Mouse (Mus musculus) adrenal gland, postnatal 10 days (tissue): ENCODE measurements at regions not wholly inside any gene's neighbourhood (a gene's known extent, or its start where the extent isn't known, plus 50 kb on each side); places are given as distances from the start of the nearest gene placed in this dataset.
A peak's percentile ranks its signal among the peaks of the same experiment; 100 is the strongest.

Experiments used
- DNase-seq: peaks from one replicate; pipeline ENCODE4 v3.0.0; 2021; ENCODE audit warnings: mixed read lengths

DNA sequence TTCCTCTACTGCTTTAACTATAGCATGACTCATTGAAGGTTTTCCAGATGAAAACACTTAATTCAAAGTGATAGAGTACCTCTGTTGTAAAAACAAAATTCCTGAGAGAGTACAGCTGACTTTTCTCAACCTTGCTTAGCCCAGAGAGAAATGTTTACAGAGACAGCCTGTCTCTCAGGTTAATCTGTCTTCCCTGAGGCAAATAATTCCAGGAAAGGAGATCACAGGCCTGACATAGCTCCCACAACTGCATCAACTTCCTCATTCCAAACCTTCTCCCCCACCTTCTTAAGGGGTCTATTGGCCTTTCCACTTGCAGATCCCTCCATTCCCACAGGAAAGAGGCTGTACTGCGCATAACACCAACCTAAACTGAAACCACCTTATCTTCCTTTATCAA is 586.1 kb upstream of the Impad1 start:
- DNase-seq = no peak

DNA sequence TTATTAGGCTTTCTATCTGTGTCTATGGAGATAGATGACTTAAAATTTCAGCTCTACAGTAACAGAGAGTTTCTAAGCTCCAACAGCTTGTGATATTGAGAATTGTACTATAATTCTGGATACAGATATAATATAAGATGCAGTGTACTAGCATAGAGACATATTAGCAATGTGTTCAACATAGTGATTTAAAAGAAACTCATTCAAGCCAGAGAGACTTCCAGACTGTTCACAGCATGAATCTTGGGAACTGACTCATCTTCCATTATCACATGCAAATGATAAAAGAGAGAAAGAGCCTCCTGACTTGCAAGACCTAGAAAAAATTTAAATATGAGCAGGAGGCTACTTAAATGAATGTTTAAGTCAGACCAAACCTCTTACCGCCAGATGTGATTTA is 565.1 kb upstream of the Impad1 start:
- no peak for DNase-seq

DNA sequence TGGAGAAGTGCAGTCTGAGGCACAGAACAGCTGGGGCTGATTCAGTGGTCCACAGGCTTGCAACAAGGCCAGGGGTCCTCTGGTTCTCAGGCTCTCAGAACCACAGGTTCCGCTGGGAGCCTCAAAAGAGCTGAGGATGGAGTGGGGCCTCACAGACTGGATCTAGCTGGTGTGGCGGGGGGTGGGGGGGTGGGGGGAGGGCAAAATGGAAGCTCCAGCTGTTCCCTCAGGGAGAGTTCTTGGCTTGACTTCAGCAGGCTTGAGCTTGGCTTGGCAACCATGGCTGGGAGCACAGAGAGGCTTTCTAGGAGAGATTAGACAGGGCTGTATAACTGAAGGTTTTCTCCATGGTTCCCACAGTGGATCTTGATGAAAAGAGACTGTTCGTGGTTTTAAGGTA is 553.1 kb upstream of the Impad1 start:
- no peak for DNase-seq

DNA sequence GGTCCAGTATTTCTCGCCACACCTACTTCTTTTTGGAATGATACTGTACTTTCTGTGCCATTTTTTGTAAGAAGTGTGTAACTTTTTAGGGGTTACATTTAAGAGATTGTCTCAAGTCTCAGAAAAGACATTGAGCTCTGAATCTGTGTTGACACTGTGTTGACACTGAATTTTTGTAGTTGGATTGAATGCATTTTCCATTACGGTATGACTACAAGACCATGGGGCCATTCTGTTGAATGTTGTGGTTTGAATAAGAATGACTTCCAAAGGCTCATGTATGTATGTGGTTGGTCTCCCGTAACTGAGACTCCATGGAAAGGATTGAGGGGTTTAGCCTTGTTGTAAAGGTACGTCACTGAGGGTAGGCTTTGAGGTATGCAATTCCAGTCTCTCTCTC is 551.6 kb upstream of the Impad1 start:
- DNase-seq = no peak

DNA sequence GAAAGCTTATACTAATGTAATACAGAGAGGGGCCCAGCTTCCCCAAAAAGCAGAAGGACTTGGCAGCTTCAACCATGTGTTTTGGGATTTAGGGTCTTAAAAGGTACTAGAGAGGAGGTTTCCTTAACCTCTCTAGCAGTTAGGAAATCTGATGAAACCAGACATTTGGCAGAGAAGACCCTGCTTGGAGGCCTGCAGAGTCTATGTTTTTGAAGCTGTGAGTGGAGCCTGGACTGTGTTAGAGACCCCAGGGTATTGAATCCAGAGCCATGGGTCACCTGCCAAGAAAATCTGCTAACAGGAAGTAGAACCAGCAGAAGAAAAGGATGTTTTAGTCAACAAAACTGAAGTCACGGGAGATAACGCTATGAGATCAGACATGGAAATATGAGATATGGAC is 551.2 kb upstream of the Impad1 start:
- DNase-seq = no peak

DNA sequence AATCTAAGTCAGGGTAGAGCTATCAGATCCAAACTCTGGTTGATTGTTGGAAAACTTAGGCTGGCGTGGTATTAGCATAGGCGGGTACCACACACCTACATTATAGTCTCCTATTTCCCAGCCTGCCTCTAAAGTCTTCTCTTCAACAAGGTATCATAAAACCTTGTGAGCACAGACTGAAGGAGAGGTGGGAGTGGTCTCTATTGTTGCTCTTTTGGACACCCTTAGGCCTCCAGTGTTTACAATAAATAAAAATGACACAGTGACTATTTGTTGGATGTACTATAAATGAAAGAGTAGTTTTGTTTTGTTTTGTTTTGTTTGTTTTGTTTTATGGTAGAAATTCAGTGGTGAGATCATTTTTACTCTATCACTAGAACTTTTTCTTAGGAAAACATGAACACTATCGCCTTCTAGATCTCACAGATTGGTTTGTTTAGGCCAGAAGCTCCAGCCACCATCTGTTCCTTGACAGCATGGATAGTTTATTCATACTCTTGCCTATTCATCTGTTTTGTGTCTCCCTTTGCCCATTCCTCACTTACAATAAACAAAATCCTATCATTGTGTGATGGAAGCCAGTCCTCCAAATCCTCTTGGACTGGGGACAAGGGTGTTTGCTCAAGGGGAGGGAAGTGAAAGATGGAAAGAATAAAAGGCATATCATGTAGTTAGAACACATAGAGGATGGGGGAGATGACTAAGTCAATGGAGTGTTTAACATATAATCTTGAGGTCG is 544.2 kb upstream of the Impad1 start:
- DNase-seq = no peak

DNA sequence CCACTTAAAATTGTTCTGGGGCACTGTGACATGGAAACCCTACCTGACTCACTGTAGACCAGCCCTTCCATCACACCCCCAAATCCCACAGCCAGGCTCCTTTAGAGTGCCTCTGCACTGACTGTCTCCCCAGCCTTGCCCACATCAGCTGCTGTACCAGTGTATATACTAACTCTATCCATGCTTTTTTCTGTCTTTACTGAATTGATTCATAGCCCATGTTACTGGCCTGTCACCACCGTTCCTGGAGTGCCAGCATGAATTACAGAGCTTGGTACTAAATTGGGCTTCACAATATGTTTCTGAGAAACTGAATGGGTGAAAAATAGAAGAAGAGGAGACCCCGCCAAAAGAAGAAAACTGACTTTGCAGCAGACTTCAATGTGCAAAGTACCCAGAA is 541.9 kb upstream of the Impad1 start:
- DNase-seq = no peak

DNA sequence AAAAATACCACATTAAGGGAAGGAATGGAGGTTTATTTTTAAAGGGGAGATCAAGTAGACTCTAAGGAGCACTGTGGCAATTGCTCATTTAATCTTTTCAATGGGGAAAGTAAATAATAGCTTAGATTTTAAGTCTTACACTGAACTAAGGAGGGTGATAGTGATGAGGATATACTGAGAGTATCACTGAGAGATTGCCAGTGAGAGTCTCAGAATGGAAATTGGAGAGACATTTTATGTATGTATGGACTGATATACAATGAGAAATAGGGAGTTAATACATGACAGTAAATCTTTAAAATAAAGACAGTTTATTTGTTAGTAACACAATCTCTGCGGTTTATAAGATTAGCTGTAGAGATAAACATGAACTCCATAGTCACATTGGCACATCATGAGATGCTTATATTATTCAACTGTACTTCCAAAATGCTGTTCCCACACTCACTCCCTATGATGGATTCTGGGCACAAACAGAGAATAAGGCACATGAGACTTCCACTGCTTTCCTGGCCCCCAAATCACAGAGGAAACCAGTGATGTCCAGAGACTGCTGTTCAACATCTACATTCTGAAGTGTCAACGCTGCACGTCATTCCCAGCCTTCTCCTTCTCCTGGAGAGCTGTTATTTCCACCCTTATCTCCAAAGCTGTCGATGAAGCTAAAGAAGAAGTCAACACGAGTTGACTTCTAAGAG is 535.5 kb upstream of the Impad1 start:
- no peak for DNase-seq

DNA sequence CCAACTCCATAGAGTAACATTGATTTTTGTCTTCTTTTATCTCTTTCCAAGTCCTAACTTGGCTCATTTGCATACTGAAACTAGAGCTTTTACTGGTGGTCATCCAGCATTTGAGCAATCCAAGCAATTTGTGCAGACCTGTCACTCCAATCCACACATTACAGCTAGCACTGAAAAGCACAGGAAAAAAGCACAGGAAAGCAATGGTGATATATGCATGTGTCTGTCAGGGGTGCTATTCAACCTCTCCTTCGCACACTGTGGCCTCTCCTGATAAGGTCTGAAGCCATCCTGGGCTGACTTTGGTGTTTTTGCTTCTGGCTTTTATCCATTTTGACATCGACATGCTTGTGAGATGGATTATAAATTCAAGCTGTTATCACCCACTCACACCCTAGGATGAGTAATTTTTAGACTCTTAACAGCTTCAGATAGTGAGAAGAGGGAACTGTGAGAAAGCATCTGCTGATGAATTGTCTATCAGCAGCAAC is 534.1 kb upstream of the Impad1 start:
- DNase-seq = no peak

DNA sequence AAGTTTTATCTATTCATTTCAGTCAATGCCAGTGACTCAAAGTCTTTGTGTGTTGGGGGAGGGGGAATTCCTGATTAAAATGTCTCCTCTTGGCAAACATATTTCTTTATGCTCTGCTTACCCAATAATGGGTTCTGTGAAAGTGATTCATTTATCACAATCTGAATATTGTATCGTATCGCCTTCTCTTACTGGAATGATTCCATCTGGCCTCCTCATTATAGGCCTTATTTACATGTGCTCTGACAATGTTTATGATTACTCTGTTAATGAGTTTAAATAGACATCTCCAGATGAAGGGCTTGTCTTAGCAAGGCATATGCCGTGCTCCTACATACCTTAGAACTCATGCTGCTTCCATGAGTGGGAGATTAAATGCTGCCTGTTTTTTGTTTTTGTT is 508.3 kb upstream of the Impad1 start:
- no peak for DNase-seq

DNA sequence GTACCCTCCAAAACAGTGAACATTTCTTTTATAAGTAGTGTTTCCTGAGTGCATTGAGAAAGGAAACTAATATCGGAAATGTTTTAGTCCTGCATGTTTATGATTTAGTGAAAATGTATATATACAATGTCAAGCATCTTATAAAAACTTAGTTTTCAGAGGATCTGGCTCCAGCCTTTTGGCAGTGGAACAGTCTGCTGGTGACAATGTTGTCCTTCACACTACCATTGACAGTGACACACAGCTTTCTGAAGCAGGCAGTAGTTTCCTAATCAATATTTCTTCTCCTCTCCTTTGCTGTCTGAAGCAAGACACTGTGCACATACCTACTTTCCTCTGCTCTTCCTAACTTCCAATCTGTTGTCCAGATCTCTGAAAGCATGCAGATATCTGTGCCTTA is 507.9 kb upstream of the Impad1 start:
- no peak for DNase-seq

DNA sequence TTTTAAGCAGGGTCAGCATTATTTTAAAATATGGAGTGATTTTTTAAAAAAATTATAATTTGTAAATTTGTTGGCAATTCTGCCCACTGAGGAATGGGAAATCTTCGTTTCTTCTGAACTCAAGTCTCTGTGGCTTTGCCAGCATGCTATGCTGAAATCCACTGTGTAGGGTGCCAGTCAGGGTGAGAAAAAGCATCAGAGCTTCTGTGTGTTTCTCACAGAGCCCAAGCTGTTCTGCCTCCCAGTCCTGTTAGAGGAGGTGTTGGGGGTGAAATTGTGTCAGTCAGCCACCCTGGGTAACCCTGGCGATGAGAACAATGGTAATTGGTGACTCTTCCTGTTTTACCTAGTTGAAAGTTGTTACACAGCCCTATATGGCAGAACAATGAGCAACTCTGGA is 506.1 kb upstream of the Impad1 start:
- no peak for DNase-seq

DNA sequence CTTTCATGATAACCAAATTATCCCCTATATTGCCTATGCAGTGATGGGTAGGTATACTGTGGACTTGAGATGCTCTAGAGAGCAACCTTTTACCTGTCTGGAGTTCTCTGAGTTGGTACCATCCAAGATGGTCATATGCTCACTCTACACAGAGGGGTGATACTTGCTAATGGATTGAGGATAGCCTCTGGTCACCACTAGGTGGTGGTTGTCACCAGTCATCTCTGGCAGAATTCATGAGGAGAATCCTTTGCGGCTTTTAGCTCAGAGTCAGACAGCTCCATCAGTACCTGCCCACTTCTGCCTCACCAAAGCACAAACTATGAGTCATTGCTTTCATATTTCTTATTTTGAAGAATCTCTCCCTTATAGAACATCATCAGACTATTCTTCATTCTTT is 500.9 kb upstream of the Impad1 start:
- DNase-seq = peak; percentile 1

DNA sequence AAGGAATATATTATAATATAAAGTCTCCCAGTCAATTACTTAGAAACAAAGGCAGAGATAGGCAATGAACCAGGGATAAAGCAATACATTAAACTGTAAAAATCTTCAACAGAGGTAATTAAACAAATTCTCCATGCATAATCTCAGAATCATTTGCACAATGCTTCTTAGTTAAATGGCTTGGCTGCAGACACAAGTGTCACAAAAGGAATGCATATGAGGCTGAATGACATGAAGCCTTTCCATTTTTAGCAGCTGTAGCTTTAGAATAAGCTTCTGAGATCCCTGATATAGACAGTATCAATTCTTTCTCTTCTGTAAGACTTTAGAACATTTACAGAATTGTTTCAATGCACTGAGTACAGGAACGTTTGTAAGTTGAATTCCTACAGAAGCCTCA is 483.0 kb upstream of the Impad1 start:
- no peak for DNase-seq
